Mouse (Mus musculus) spleen, postnatal 36 days (tissue): Measurements from ENCODE around the gene Abhd2.
A peak's percentile ranks its signal among the peaks of the same experiment; 100 is the strongest.

Source experiments
- DNase-seq, 2 experiments: peaks; one replicate each; pipeline ENCODE4 v3.0.0; 2022; ENCODE audit warnings: low spot score in 2 of 2, mixed read lengths in 1 of 2

Abhd2 gene

DNA sequence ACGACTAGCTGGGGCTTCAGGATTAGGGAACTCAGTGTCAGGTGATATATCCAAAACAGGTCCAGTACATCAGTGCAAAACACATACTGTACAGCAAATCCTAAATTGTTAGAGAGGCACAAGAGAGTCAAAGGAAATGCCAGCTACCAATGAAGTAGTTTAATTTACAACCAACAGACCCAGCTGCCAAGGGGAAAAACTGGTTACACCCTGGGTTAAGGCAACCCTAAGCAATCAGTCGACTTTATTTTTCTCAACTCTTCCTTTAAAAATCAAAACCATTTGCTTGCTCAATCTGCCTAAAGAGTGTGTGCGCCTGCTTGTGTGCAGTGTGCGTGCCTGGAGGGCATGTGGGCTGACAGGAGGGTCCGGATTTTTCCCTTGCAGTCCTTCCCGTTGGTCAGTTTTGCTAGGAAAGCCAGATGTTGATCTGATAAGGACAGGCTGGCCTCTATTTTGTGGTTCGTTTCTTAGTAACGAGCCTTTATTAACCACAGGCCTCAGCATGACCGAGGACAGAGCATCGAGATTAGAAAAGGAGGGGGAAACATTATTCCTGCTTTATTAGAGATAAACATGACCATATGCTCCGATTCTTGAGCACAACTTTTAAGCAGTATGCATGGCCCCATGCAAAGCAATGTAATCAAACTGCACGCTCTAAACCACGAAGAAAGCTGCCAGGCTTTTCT is 45.3 kb downstream of the Abhd2 start:
- DNase-seq = no peak

DNA sequence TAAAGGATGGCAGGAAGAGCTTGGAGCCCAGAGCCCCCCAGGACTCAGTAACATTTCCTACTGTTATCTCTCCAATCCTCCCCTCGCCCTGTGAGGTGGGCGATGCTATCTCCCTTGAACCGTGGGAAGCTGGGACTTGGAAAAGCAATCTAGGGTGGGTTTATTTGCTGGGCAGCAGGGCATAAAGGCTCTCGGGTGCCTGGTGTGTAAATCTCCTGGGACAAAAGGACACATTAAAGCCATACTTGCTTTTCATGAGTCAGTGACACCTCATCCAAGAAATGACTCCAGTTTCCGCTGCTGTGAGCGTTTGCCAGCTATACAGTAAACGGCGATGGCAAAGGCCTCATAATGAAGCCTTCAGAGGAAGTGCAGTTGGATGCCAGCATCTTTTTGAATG is 50.9 kb downstream of the Abhd2 start:
- DNase-seq = no peak

DNA sequence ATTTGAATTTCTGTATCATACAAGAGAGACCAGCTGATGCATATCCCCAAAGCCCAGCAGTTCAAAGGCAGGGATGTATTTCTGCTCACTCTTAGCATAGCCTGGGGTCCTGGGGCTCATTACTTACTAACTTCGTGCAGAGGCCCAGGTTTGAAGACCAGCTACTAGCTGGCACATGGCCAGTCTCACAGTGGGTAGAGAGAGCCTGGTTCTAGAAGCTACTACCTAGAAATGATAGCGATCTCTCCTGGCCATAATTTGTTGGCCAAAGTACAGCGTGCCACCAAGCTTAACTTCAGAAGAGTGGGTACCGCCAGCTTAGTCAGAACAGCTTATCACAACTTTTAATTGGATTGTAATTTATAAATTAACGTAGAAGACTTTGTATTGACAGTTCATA is 55.8 kb downstream of the Abhd2 start:
- no peak for DNase-seq

DNA sequence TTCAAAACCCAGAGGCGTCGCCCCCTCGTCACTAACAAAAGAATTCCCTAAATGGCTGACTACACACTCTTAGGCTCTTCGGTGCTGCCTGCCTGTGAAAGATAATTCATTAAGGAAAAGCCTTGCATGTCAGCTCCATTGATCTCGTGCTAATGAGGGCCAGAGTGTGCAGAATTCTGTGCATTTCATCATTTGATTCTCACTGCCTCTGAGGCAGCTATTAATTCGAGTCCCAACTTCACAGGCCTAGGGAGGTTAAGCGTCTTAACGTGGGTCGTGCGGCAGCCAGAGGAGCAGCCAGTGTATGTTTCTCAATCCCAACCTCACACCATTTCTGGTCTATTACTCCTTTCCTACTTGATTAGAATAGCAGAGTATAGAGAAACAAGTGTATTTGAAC is 58.2 kb downstream of the Abhd2 start:
- DNase-seq = no peak

DNA sequence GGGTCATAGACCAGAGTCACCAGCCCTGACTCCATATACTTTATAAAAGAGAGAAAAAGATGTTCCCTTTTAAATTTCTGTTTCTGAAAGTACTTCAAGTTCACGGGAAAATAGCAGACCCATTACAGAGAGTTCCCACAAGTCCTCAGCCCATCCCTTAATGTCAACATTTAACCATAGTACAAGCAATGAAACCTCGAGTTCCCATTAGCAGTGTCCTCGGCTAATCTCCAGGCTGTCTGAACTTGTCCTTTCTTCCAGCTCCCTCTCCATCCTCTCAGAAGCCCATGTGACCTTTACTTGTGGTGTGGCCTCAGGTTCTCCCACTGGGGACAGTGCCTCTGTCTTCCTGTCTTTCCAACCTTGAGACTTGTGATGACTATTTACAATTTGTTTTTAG is 60.4 kb downstream of the Abhd2 start:
- no peak for DNase-seq

DNA sequence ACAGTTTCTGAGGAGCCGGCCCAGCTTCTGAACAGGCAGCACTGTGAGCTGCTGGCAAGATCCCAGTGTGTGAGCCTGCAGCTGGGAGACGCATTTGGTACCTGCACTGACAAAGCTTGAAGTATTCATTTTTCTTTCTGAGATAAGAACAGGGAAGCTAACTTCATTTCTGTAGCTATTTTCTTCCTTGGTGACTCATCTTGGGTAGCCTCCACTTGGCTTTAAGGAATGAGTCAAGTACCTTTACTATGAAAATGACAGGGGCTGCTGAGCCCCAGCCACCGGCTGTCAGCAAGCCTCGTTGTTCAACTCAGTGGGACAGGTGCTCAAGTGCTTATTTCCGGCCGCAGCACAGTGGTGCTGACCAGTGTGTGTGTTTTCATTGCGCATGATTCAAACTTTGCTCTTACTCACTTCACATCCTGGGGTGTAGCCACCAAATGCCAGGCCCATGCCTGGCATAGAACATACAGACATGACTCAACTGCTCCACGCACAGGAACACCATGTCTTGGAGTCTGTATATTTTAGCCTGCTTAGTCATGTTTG is 63.4 kb downstream of the Abhd2 start:
- no peak for DNase-seq

DNA sequence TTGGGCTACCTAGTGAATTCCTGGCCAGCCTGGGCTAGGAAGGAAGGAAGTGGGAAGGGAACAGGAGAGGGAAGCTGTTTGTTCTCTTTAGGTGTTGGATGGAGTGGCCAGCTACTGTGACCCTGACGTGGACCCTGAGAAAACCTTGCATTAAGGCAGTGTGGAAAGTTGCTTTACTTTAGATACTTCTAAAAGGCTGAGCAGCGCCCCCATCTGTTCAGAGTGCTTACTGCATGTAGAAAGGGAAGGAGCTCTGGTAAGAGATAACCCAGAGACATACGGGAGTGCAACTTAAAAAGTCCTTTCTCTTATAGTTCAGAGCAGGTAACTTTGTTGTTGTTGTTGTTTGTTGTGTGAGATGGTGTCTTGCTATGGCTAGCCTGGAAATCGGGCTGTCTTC is 72.9 kb downstream of the Abhd2 start:
- peak in 1 of 2 experiments; percentile 28 for DNase-seq

DNA sequence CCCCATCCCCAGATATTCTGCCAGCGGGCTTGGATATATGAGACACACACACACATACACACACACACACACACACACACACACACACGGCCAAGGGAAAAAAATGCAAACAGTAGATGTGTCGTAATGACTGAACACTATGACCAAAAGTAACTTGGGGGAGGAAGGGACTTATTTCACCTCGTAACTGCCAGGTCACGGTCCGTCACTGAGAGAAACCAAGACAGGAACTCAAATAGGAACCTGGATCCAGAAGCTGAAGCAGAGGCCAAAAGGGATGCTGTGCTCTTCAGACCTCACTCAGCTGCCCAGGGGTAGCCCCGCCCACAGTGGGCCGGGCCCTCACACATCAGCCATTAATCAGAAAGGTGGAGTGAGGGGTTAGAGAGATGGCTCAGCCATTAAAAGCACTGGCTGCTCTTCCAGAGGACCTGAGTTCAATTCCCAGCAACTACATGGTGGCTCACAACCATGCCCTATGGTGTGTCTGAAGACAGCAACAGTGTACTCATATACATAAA is 73.6 kb downstream of the Abhd2 start:
- no peak for DNase-seq

DNA sequence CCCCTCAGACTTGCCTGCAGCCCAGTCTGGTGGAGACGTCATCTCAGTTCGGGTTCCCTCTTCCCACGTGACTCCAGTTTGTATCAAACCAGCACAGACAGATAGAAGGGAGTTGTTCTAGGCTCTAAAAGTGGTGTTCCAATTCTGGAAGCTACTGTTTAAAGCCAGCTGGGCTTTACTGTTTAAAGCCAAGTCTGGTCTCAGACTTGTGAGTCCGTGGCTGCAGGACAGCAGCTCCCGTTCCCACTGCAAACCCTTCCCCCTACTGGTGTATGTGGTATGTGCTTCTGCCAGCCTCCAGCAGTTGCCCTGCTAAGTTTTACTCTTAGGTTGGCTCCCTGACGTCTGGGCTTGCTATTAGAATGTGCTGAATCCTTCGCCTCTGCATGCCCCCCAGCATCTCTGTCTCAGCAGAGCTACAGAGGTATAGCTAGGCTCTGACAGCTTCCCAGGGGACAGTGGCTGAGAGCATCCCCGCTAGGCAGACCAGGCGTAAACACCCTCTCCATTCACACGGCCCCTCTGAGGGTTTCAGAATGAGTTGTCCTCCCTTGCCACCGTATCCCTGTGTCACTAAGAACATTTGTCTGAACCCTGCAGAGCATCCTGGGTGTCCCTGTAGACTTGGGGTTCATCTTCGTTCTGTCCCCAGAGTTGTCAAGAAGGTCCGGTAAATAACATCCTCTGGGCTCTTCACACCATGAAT is 74.3 kb downstream of the Abhd2 start:
- DNase-seq = no peak

DNA sequence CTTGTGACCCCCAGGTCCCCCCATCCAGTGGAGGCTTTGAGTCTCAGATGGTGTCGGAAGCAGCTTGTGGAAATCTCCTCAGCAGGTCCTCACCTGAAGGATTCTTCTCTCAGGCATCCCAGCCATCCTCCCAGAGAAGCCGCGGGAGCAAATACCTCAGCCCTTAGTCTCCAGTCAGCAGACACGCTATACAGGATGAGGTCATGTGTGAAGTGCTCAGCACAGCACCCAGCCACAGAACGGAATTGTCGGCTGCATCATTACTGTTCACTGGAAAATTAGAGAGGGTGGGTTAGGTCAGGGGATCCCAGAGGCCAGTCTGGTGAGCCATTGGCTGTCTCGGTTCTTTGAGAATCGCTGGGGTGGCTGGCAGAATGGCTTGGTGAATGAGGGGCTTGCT is 75.8 kb downstream of the Abhd2 start:
- DNase-seq = no peak

DNA sequence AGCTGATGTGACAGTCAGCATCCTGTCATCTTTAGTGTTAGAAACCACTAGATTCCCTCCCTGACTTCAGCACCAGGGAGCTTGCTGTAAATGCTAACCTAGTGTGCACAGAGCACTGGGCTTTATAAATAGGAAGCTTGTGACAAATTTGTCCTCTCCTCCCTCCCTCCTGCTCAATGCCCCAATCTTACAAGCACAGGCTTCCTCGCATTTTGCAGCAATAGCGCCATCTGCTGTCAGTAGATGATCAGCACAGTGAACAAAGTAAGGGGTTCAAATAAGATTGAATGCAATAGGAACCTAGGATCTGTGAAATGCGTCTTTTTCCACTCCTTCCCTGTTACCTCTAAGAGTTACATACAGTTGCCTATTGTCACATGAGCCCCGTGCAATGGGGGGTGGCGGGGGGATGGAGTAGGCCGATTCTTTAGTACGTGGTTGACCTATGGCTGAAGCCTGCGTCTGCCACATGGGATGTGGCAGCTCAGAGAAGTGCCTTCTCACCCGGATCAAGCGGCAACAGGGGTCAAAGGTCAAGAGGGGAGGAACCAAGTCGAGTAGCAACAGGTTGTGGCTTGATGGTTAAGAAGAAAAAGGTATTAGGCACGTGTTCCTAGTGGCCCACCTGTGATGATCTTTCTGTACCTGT is 76.9 kb downstream of the Abhd2 start:
- peak; percentile 49 to 54 for DNase-seq

DNA sequence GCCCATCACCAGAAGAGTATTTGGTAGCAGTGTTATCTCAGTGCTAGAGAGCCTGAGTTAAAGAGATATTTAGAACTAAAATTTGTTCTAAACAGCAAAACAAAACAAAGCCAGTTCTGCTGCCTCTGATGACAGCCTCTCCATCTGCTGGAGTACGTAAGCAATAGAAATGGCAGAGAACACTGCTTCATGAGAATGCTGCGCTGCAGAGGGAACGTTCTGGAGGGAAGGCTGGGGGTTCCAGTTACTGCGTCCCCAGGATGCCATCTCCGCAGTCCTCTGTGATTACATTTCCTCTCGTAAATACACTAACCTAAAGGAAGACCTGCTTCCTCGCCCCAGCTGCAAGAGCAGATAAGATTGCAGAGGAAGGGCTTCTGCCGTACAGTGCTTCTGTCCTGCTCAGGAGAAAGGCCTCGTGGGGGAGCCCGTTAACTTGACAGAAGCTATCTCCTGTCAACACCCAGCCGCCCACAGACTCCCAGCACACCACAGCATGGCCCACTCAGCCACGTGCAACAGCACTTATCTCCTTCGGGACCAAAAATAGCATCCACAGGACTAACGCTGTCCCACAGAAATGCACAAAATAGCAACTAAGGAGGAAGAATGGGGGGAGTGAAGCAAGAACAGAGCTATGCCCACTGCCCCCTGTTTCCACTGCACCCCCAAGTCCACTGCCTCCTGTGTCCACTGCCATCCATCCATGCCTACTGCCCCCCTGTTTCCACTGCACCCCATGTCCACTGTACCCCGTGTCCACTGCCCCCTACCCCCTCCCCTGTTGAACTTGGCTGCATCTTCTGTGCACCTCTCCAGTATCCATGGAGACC is 85.6 kb downstream of the Abhd2 start:
- peak; percentile 10 to 11 for DNase-seq

DNA sequence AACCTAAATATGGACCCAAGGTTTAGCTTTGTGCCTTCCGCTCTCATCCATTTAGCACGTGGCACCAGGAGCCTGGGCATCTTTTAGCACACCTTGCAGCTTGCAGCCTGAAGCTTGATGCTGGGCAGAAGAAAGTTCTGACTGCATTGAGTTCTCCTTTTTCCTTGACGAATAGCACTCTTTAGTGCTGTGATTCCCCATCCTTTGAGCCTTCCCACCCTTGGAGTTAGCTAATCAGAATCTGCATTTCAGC is 86.1 kb downstream of the Abhd2 start:
- DNase-seq = no peak

DNA sequence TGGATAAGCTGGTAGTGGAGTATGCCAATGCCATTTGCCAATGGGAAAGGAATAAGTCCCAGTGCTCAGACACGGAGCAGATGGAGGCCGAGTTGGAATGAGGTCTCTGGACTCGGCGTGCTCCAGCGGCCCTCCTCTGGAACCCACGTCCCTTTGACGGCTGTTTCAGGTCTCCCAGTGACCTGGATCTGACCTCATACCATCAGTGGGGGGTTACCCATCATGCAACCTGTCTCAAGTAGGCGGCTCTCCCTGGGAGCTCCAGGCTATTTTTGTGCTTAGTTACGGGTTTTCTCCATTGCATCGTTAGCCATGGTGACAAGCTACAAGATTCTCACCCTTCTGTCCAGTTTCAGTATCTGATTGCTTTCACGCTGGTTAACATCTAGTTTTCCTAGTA is 87.1 kb downstream of the Abhd2 start:
- DNase-seq = no peak

DNA sequence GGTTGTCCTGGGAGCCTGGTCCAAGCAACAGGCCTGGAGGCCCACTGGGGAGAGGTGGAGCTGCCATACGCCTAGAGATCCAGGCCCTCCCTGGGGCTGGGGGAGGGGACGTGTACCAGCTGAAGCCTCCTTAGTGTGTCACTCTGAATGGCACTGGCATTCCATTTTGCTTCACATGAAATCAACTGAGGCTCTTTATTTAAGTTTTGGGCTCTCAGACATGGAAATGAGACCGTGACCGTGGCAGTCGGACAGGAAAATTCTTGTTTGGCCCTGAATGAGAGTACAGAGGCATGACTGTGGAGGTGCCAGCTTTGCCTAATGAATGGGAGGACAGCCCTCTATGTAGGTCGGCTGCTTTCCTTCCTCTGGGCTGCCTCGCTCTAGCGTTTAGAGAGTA is 89.2 kb downstream of the Abhd2 start:
- DNase-seq = no peak

DNA sequence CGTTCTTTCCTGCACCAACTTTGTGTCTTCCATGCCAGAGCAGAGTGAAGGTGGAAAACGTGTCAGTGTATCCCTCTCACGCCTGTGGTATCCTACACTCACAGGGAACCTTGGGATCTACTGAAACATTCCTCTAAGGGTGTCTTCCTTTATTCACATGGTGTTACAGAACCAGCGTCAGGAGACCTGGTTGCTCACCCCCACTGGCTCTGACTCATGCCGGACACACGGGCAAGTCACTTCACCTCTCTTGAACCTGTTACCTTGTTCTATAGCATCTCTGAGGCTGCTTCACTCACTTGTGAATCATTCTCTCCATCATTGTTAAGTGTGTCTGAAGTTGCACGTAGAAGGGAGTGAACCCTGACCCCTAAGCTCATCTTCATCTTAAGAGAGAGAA is 89.8 kb downstream of the Abhd2 start:
- DNase-seq = no peak

DNA sequence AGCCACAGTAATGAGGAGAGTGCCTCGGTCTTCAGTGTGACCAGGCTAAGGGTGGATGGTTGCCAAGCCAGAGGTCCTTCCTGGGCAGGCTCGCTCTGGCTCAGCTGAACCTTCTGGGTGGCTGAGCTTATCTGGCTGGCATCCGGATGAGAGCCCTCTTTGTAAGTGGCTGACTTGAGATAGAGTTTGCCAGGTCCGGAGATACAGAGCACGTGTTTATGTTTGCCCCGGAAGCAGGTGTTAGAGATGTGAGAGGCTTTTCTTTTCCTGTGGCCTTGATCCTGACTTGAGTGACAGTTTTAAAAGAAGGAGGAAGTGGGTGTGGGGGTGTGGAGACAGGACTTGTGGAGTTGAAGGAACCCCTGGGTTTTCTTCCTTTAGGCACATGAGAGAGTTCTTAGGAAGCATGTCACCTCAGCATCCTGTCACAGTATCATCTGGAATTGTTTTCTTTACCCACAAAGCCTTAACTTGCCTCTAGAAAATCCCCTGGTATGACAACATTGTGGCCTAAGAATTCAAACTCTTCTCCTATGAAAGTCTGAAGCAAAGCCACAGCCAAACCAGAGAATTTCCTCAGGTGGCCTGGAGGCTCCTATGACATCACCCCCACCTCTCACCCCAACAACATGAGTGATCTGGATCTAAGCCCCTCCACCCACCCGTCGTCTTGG is 90.5 kb downstream of the Abhd2 start:
- peak; percentile 17 to 39 for DNase-seq

DNA sequence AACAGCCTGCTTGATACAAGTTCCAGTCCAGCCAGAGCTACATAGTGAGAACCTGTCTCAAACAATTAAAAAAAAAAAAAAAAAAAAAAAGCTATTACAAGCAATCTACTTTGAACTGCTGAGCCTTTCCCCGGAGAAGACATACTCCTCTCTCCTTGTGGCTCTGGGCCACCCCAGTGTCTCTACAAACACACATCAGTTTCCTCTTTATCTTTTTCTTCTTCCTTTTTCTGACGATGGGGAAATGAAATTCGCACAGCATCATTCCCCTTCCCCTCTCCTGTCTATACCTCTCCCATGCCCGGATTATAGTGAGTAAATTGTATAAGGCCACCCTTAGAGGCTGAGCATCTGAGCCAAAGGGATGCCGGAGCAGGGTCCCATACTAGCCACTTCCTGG is 95.7 kb downstream of the Abhd2 start:
- no peak for DNase-seq

DNA sequence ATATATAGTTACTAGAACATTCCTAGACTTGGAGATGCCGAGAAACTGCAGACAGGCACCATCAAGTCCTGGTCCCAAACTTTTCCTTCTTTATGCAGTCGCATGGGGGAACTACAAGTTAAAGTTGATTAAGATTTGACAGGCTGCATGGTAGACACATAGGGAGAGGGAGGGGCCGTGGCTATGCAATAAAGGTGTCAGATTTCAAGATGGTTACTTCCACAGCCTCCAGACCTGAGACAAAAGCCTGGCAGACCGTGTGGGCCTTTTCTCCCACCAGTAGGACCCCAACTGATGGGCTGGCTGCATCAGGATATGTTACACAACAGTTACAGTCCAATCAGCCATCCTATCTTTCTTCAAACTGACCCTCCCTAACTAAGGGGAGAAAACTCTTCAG is 96.4 kb downstream of the Abhd2 start:
- no peak for DNase-seq

DNA sequence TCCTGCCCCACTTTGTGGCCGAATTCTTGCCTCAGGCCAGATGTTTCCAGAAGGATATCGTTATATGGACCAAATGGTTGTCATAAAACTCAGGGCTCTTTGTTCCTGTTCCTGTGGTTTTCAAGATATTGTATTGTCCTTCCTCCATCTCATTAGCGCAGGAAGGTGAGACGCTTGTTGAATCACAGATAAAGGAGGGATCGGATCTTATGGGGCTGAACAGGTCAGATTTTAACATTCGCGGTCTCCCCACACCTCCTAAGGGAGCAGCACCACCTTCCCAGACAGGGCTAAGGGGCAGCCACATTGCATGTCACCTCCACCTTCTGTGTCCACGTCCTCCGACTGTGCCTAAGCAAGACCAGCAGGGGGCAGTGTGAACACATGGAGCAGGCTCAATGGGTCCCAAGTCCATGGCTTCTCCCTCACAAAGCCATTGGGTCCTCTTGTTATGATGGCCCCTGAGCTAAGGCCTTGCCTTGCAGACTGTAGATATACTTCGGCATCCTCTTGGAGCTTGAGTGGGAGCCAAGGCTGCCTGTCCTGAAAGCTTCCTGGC is 98.4 kb downstream of the Abhd2 start:
- DNase-seq = peak; percentile 61 to 63

DNA sequence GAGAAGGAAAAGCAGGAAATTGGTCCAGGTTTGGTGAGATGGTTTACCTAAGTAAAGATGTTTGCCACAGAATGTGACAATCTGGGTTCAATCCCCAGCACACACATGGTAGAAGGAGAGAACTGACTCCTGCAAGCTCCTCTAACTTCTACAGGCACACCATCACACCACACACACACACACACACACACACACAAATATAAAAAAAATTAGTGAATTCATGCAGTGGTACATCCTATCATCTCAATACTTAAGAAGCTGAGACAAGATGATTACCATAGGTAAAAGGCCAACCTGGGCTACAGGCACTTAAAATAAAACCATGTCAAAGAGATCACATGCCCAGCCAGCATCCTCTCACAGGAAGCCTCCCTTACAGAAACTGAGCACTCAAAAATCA is 101.0 kb downstream of the Abhd2 start:
- no peak for DNase-seq
